Mouse (Mus musculus) liver, postnatal 0 days (tissue): ENCODE data around the gene Tmem91.

Experiments used
- CTCF ChIP-seq: sonication (generic); IDR thresholded peaks from 2 replicates; pipeline ENCODE4 v1.5.1; 2016; ENCODE audit warnings: antibody characterized with exemption, low read depth
- EP300 ChIP-seq: IDR thresholded peaks from 2 replicates; pipeline ENCODE4 v1.6.1; 2016; ENCODE audit warnings: antibody characterized with exemption, low read depth, mild to moderate bottlenecking

GRCm38 (mm10) chr7:25711731-25712197 is 36.8 kb upstream of the Tmem91 start:
- TF ChIP-seq CTCF (no peak; the same call in 1 of the 2 replicates), EP300 (no peak)
